Mouse (Mus musculus) small intestine, adult 10 weeks (tissue): ENCODE measurements around the gene Gm19935. TPM values are rescaled to one million over a fixed set of nuclear protein-coding genes. Genes with fewer than 3 reads are reported as not detected.

Experiments used
- polyA plus RNA-seq: library from polyadenylated mRNA; stranded (reverse); fragments of 350-450 nt; fragmentation: Illumina TruSeq; extraction: RNeasy Lipid Tissue Mini Kit (QIAGEN cat#74804); gene quantifications from one replicate; pipeline ENCODE4 v1.2.3, GENCODE M21; 2014; ENCODE audit warnings: low replicate concordance

Gene Gm19935
- not detected for polyA plus RNA-seq

GRCm38 (mm10) chr8:90817293-90817692 lies at the start of gene Gm19935:
Gene Gm19935 (minus strand): TSS chr8:90817393.

GRCm38 (mm10) chr8:90828181-90828986 lies 11.2 kb upstream of the Gm19935 start, which contains the start of gene Chd9:
Gene Chd9 (plus strand): TSS chr8:90828352.

Other genes with a start within 250 kb of the Gm19935 start
- 1,261 TPM for gene Chd9, start 11.0 kb upstream of the Gm19935 start, polyA plus RNA-seq